Mouse (Mus musculus): ENCODE measurements at regions not wholly inside any gene's neighbourhood (a gene's known extent, or its start where the extent isn't known, plus 50 kb on each side); places are given as distances from the start of the nearest gene placed in this dataset.

DNA sequence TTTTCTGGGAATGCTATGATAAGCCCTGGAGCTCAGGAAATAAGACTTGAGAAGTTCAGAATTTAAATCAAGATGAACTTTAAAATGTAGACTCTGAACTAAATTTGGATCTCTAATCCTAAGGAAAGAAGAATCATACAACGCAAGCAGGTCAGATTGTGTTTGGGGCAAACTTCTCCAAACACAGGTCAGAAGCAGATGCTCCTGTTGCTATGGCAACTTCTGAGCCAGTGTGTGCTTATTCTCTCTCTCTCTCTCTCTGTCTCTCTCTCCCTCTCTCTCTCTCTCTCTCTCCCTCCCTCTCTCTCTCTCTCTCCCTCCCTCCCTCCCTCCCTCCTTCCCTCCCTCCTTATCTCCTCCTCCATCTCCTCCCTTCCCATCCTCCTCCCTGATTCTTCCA is 304.7 kb downstream of the Gm10295 start:
- no peaks in the 10 kb centered on the region for H3K9me3 ChIP-seq (ENCODE audit: control insufficient read depth, low read length)
- H3K4me3 ChIP-seq (ENCODE audit: low read depth, low read length): no peak overlapping the region
- no peak overlapping the region for H3K27ac ChIP-seq (replicated peaks; ENCODE audit: low read depth, low read length)
- no peak overlapping the region for H3K9ac ChIP-seq (ENCODE audit: low read depth, low read length)
- no peaks in the 10 kb centered on the region for H3K36me3 ChIP-seq (ENCODE audit: control insufficient read depth, insufficient read depth, low read length)
- no peaks in the 10 kb centered on the region for H3K4me1 ChIP-seq (ENCODE audit: control insufficient read depth, insufficient read depth, low read length)
- WGBS: 65% methylated on average over 1 of the region's 1 CpGs
- DNase-seq (ENCODE audit: low spot score) (no peak), ATAC-seq (ENCODE audit: low read depth) (no peak)
- no peak overlapping the region for H3K4me2 ChIP-seq (ENCODE audit: low read depth, low read length)
- no peaks in the 10 kb centered on the region for H3K27me3 ChIP-seq (replicated peaks; ENCODE audit: control insufficient read depth, insufficient read depth, low read length)

DNA sequence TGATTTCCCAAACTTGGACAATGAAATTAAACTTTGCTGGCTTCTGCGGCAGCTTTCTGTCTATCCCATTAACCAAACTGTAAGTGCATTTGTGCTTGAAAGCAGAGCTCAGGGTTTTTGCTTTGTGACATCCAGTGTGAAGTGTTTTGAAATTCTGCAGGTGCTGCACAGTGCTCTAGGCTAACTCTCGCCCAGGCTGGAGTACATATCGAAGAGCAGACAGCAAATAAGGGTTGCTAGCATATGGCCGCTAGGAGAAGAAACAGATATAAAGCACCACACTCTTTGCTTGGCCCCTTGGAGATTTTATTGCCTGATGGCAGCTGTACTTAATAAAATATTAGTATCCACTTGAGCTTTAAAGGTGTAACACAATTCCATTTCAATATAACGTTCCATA is 307.5 kb downstream of the Gm10295 start:
- DNase-seq (ENCODE audit: low spot score): no peak
- no peak for ATAC-seq (ENCODE audit: low read depth)

DNA sequence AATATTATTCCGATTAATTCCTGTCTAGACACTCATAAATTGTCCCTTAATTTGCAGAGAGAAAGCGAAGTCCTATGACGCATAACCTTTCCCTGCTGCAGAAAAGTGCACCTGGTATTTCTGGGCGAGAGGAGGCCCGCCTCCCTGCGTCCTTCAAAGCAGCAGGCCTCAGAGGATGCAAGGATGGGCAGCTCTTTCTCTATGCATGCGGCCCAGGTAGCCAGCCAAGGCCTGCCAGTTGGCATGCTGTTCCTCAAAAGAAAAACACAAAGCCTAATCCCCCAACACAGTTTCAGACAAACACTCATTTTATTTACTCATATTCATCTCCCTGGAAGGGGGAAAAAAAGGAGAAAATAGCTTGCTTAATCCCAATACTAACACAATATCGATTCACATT is 308.2 kb downstream of the Gm10295 start:
- Histone ChIP-seq H3K4me2 (ENCODE audit: low read depth, low read length) (no peak overlapping the region), H3K27me3 (replicated peaks; ENCODE audit: control insufficient read depth, insufficient read depth, low read length) (no peaks in the 10 kb centered on the region), H3K9me3 (ENCODE audit: control insufficient read depth, low read length) (no peaks in the 10 kb centered on the region), H3K36me3 (ENCODE audit: control insufficient read depth, insufficient read depth, low read length) (no peaks in the 10 kb centered on the region), H3K4me3 (ENCODE audit: low read depth, low read length) (no peak overlapping the region), H3K9ac (ENCODE audit: low read depth, low read length) (no peak overlapping the region), H3K4me1 (ENCODE audit: control insufficient read depth, insufficient read depth, low read length) (no peaks in the 10 kb centered on the region), H3K27ac (replicated peaks; ENCODE audit: low read depth, low read length) (no peak overlapping the region)
- DNase-seq (ENCODE audit: low spot score) (no peak), ATAC-seq (ENCODE audit: low read depth) (no peak)
- 71% methylated on average over 8 of the region's 8 CpGs for WGBS

More for the DNA sequence above, 307.5 kb downstream of the Gm10295 start:
- Histone ChIP-seq H3K4me2 (ENCODE audit: low read depth, low read length) (no peak overlapping the region), H3K36me3 (ENCODE audit: control insufficient read depth, insufficient read depth, low read length) (no peaks in the 10 kb centered on the region), H3K27me3 (replicated peaks; ENCODE audit: control insufficient read depth, insufficient read depth, low read length) (no peaks in the 10 kb centered on the region), H3K27ac (replicated peaks; ENCODE audit: low read depth, low read length) (no peak overlapping the region), H3K9me3 (ENCODE audit: control insufficient read depth, low read length) (no peaks in the 10 kb centered on the region), H3K4me1 (ENCODE audit: control insufficient read depth, insufficient read depth, low read length) (no peaks in the 10 kb centered on the region), H3K4me3 (ENCODE audit: low read depth, low read length) (no peak overlapping the region), H3K9ac (ENCODE audit: low read depth, low read length) (no peak overlapping the region)
- WGBS: 70% methylated on average over 5 of the region's 5 CpGs

DNA sequence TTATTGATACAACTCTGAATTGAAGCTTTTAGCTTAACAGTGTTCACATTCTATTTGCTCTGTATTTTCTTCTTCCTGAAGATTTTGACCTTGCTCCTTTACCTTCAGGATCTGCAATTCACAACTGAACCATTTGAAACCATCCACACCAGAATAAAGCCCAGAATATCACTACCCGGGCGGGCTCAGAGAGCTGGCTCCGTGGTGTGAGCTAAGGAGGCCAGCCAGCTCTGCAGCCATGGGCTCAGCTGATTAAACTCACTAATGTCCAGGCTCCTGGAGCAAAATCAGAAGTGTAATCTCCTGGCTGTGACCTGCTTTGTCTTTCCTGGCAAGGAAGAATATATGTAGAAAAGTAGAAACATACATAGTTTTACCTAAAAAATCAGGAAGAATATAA is 309.9 kb downstream of the Gm10295 start:
- ATAC-seq (ENCODE audit: low read depth) (no peak), DNase-seq (ENCODE audit: low spot score) (no peak)
- H3K9me3 ChIP-seq (ENCODE audit: control insufficient read depth, low read length): no peaks in the 10 kb centered on the region
- H3K27ac ChIP-seq (replicated peaks; ENCODE audit: low read depth, low read length): no peak overlapping the region
- no peaks in the 10 kb centered on the region for H3K4me1 ChIP-seq (ENCODE audit: control insufficient read depth, insufficient read depth, low read length)
- no peak overlapping the region for H3K4me3 ChIP-seq (ENCODE audit: low read depth, low read length)
- H3K27me3 ChIP-seq (replicated peaks; ENCODE audit: control insufficient read depth, insufficient read depth, low read length): no peaks in the 10 kb centered on the region
- no peak overlapping the region for H3K9ac ChIP-seq (ENCODE audit: low read depth, low read length)
- H3K36me3 ChIP-seq (ENCODE audit: control insufficient read depth, insufficient read depth, low read length): no peaks in the 10 kb centered on the region
- no peak overlapping the region for H3K4me2 ChIP-seq (ENCODE audit: low read depth, low read length)
- WGBS: 70% methylated on average over 3 of the region's 3 CpGs

DNA sequence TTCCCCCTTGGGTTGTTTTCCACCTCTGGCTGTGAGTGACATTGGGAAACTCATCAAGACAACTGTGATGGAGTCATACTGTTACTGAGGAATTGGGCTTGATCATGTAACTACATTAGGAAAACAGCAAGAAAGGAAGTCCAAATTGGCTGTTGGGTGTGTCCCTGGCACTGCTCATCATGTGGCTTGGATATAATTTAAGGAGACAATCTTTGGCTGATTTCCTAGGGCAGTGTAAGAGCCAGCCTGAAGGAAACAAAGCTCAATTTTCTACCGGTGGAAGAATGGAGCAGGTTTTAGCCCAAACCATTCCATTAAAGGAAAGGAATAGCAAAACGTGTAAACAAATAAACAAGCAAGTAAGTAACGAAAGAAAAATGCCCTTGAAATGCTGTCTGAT is 310.4 kb downstream of the Gm10295 start:
- ATAC-seq (ENCODE audit: low read depth) (no peak), DNase-seq (ENCODE audit: low spot score) (no peak)
- 72% methylated on average over 3 of the region's 3 CpGs for WGBS

DNA sequence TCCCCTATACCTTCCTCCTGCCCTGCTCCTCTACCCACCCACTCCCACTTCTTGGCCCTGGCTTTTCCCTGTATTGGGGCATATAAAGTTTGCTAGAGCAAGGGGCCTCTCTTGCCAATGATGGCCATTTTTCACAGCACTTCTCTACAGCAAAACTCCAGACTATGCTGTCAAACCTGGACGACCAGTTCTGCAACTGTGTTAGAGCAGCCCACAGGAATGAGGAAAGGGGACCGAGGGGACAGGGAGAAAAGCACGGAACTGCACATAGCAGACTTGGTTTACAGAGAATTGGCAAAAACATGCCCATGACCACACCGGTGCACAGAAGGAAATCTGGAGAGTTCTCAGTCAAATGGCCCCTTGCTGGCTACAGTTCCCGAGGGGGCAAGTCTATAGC is 312.7 kb downstream of the Gm10295 start:
- H3K4me1 ChIP-seq (ENCODE audit: control insufficient read depth, insufficient read depth, low read length): no peaks in the 10 kb centered on the region
- no peak overlapping the region for H3K4me2 ChIP-seq (ENCODE audit: low read depth, low read length)
- H3K36me3 ChIP-seq (ENCODE audit: control insufficient read depth, insufficient read depth, low read length): no peaks in the 10 kb centered on the region
- H3K4me3 ChIP-seq (ENCODE audit: low read depth, low read length): no peak overlapping the region
- H3K9ac ChIP-seq (ENCODE audit: low read depth, low read length): no peak overlapping the region
- H3K27me3 ChIP-seq (replicated peaks; ENCODE audit: control insufficient read depth, insufficient read depth, low read length): no peaks in the 10 kb centered on the region
- DNase-seq (ENCODE audit: low spot score) (peak; percentile 74), ATAC-seq (ENCODE audit: low read depth) (peak; percentile 77; the same call in 1 of the 2 replicates)
- no peaks in the 10 kb centered on the region for H3K9me3 ChIP-seq (ENCODE audit: control insufficient read depth, low read length)
- whole genome bisulfite sequencing: 75% methylated on average over 5 of the region's 5 CpGs
- H3K27ac ChIP-seq (replicated peaks; ENCODE audit: low read depth, low read length): no peak overlapping the region

More for the DNA sequence above, 310.4 kb downstream of the Gm10295 start:
- Histone ChIP-seq H3K4me1 (ENCODE audit: control insufficient read depth, insufficient read depth, low read length) (no peaks in the 10 kb centered on the region), H3K36me3 (ENCODE audit: control insufficient read depth, insufficient read depth, low read length) (no peaks in the 10 kb centered on the region), H3K27ac (replicated peaks; ENCODE audit: low read depth, low read length) (no peak overlapping the region), H3K9me3 (ENCODE audit: control insufficient read depth, low read length) (no peaks in the 10 kb centered on the region), H3K4me3 (ENCODE audit: low read depth, low read length) (no peak overlapping the region), H3K9ac (ENCODE audit: low read depth, low read length) (no peak overlapping the region), H3K4me2 (ENCODE audit: low read depth, low read length) (no peak overlapping the region), H3K27me3 (replicated peaks; ENCODE audit: control insufficient read depth, insufficient read depth, low read length) (no peaks in the 10 kb centered on the region)

DNA sequence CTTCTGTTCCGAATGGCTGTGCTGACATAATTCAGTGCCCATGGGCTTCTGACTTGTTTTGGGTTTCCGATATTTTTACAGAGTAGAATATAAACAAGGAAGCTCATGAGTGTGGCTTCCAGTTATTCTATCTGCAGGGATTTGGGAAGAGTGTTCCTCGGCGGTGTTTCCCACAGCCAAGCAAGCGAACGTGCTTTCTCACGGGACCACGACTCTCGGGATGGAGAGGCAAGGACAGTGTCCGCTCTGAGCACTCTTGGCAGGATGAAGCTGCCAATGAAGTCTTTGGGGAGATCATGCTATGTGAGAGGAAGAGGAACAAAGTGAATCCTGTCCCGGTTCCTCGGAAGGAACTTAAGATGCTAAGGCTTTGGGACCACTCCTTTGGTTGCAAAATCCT is 318.2 kb downstream of the Gm10295 start:
- no peak for ATAC-seq (ENCODE audit: low read depth)
- H3K9me3 ChIP-seq (ENCODE audit: control insufficient read depth, low read length): no peaks in the 10 kb centered on the region
- no peak overlapping the region for H3K9ac ChIP-seq (ENCODE audit: low read depth, low read length)
- no peaks in the 10 kb centered on the region for H3K4me1 ChIP-seq (ENCODE audit: control insufficient read depth, insufficient read depth, low read length)
- no peak overlapping the region for H3K4me3 ChIP-seq (ENCODE audit: low read depth, low read length)
- 59% methylated on average over 12 of the region's 12 CpGs for WGBS
- no peaks in the 10 kb centered on the region for H3K27me3 ChIP-seq (replicated peaks; ENCODE audit: control insufficient read depth, insufficient read depth, low read length)
- no peak for DNase-seq (ENCODE audit: low spot score)
- no peak overlapping the region for H3K27ac ChIP-seq (replicated peaks; ENCODE audit: low read depth, low read length)
- no peaks in the 10 kb centered on the region for H3K36me3 ChIP-seq (ENCODE audit: control insufficient read depth, insufficient read depth, low read length)
- no peak overlapping the region for H3K4me2 ChIP-seq (ENCODE audit: low read depth, low read length)

DNA sequence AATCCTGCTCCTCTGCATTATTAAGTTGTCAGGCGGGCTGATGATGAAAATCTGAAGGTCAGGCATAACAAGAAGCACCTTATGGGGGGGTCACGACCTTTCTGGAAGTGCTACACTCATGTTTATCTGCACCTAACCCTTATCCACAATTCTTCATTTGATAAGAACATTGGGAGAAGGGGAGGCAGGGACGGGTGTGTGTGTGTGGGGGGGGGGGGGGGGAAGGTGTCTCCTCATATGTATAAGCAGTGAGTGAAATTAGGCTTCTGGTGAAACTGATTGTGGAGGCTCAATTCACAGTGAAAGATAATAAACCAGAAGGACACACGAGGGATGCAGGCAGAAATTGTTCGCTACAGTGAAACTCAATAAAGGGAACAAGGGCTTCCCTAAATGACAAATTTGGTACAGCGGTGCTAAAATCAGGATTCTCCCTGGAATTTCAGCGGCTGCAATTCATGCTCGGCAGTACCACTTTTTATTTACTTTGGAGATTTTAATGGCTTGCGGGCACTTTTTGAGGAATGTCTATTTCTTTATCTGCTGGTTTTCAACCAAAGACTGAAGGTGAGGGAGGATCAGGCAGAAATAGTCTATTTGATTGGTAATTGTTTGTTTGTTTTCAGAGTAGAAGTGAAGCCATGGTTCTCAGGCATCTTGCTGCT is 327.2 kb downstream of the Gm10295 start:
- peak overlapping the region; percentile 25 for H3K4me3 ChIP-seq (ENCODE audit: low read depth, low read length)
- DNase-seq (ENCODE audit: low spot score) (no peak), ATAC-seq (ENCODE audit: low read depth) (no peak)
- H3K4me1 ChIP-seq (ENCODE audit: control insufficient read depth, insufficient read depth, low read length): peaks cover 4% of the 10 kb centered on the region
- WGBS: 12% methylated on average over 9 of the region's 9 CpGs
- H3K9me3 ChIP-seq (ENCODE audit: control insufficient read depth, low read length): peaks cover 8% of the 10 kb centered on the region
- no peaks in the 10 kb centered on the region for H3K36me3 ChIP-seq (ENCODE audit: control insufficient read depth, insufficient read depth, low read length)
- peak overlapping the region; percentile 57 for H3K4me2 ChIP-seq (ENCODE audit: low read depth, low read length)
- 0 out of 2 replicates have a peak, but pooled peaks cover 6% of the 10 kb centered on the region for H3K27me3 ChIP-seq (replicated peaks; ENCODE audit: control insufficient read depth, insufficient read depth, low read length)
- no peak overlapping the region for H3K27ac ChIP-seq (replicated peaks; ENCODE audit: low read depth, low read length)
- H3K9ac ChIP-seq (ENCODE audit: low read depth, low read length): peak overlapping the region; percentile 46; the same call in 1 of the 2 replicates

DNA sequence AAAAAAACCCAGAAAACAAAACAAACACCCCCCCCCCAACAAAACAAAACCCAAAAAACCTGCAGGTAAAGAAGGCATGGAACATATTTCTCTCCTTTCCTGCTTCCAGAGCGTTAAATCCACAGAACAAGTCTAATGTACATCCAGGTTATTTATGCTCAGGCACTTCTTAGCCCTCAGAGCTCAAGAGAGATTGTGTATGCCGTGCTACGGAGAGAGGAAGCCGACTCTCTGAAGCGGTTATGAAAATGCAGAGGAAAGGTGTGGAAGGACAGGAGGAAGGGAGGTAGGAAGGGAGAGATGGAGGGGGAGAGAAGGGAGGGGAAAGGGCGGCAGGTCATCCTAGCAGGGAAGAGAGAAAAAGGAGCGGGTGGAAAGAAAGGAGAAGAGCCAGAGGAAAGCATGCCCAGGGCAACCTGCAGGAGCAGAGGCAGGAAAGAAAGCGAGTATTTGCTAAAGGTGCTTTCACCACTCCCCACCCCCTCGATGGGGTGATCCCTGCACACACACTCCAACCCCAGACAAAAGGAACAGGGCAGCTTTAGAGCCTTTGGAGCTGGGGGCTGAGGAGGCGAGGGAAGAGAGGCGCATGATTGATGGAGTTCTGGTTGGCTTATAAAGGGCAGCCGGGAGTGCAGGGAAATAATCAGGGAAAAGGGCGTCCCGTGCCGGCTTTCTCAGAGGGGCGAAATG is 327.9 kb downstream of the Gm10295 start:
- H3K4me1 ChIP-seq (ENCODE audit: control insufficient read depth, insufficient read depth, low read length): peaks cover 4% of the 10 kb centered on the region
- DNase-seq (ENCODE audit: low spot score): no peak
- H3K4me3 ChIP-seq (ENCODE audit: low read depth, low read length): peak overlapping the region; percentile 25
- WGBS: 5% methylated on average over 16 of the region's 16 CpGs
- ATAC-seq (ENCODE audit: low read depth): no peak
- peak overlapping the region; percentile 46; the same call in 1 of the 2 replicates for H3K9ac ChIP-seq (ENCODE audit: low read depth, low read length)
- no peaks in the 10 kb centered on the region for H3K36me3 ChIP-seq (ENCODE audit: control insufficient read depth, insufficient read depth, low read length)
- H3K27ac ChIP-seq (replicated peaks; ENCODE audit: low read depth, low read length): no peak overlapping the region
- peaks cover 8% of the 10 kb centered on the region for H3K9me3 ChIP-seq (ENCODE audit: control insufficient read depth, low read length)
- H3K4me2 ChIP-seq (ENCODE audit: low read depth, low read length): peak overlapping the region; percentile 57
- H3K27me3 ChIP-seq (replicated peaks; ENCODE audit: control insufficient read depth, insufficient read depth, low read length): 0 out of 2 replicates have a peak, but pooled peaks cover 6% of the 10 kb centered on the region
